Mouse (Mus musculus) ES-Bruce4 (cell line): ENCODE data around the gene Gm42791. TPM values are rescaled to one million over a fixed set of nuclear protein-coding genes. Genes with fewer than 3 reads are reported as not detected.
A peak's percentile ranks its signal among the peaks of the same experiment; 100 is the strongest.

Source experiments
- H3K27ac ChIP-seq: 2 replicates; pipeline ENCODE4 v1.5.1; 2012; ENCODE audit warnings: low read length, inconsistent platforms; ENCODE audit not compliant: insufficient read depth
- H3K27me3 ChIP-seq: 2 replicates; pipeline ENCODE4 v1.6.1; 2012; ENCODE audit warnings: mild to moderate bottlenecking, low read length, inconsistent platforms; ENCODE audit not compliant: control insufficient read depth, poor library complexity, insufficient read depth, severe bottlenecking
- H3K36me3 ChIP-seq: 2 replicates; pipeline ENCODE4 v1.6.1; 2012; ENCODE audit warnings: inconsistent platforms, mild to moderate bottlenecking, low read length, moderate library complexity; ENCODE audit not compliant: control insufficient read depth, poor library complexity, insufficient read depth, severe bottlenecking
- H3K4me1 ChIP-seq: one replicate; pipeline ENCODE4 v1.8.1; 2011; ENCODE audit warnings: low read length; ENCODE audit not compliant: control insufficient read depth, insufficient read depth
- H3K4me3 ChIP-seq: 2 replicates; pipeline ENCODE4 v1.5.1; 2011; ENCODE audit warnings: low read depth, mild to moderate bottlenecking, low read length
- H3K9ac ChIP-seq: 2 replicates; pipeline ENCODE4 v1.6.1; 2012; ENCODE audit warnings: low read depth, mild to moderate bottlenecking, inconsistent platforms; ENCODE audit not compliant: poor library complexity, severe bottlenecking
- H3K9me3 ChIP-seq: replicated peaks from 2 replicates; pipeline ENCODE4 v1.6.1; 2012; ENCODE audit warnings: mild to moderate bottlenecking, low read length, inconsistent platforms; ENCODE audit not compliant: control insufficient read depth, poor library complexity, insufficient read depth, severe bottlenecking
- CTCF ChIP-seq: IDR thresholded peaks from one replicate; pipeline ENCODE4 v1.8.1; 2011; ENCODE audit warnings: low read depth, low read length
- EP300 ChIP-seq: IDR thresholded peaks from 2 replicates; pipeline ENCODE4 v1.6.1; 2011; ENCODE audit warnings: low read depth, low read length; ENCODE audit not compliant: insufficient read depth
- POLR2A ChIP-seq: IDR thresholded peaks from one replicate; pipeline ENCODE4 v1.8.1; 2011; ENCODE audit warnings: low read length; ENCODE audit not compliant: insufficient read depth
- polyA plus RNA-seq: library from polyadenylated mRNA; stranded (reverse); fragments of >200 nt; gene quantifications from 2 replicates; pipeline ENCODE4 v1.2.4, GENCODE M21; 2011; ENCODE audit warnings: low read depth; ENCODE audit not compliant: missing spikeins, insufficient read depth, insufficient read length

The Gm42791 gene
- polyA plus RNA-seq, 1 experiment = 4.8 TPM

DNA sequence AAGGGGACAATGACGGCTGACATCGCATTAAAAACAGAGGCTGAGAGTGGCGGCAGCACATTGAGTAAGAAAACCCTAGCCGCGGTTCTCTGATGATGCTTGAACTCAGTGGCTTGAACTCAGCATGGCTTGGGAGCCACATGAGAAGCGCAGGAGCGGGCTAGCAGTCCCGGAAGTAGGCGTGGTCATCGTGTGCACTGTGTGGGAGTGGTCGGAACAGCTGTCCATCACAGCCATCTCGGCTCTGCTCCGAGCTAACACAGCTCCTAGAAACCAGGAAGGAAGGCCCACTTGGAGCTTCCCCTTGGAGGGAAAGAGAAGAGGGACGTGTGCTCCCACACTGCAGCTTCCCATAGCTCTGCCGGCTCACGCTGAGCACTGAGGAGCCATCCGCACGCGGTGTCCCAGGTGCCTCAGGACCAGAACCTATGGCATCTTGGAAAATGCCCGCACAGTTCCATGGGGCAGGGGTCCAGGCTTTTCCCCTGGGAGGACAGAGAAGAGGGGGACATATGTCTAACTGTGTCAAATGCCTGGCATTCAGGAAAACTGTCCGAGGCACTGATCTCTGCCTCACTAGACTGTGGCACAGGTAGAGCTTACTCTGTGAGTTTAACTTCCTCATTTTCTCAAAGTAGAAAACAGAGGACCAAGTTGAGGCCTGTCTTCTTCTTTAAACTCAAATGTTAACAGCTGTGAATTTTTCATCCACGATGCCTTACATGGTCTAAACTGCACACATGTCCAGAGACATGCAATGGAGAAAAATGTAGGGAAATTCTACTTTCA lies 108.9 kb downstream of the Gm42791 start:
- Histone ChIP-seq H3K9ac (no peak overlapping the region), H3K9me3 (no peaks in the 10 kb centered on the region), H3K4me1 (no peaks in the 10 kb centered on the region), H3K27ac (no peak overlapping the region), H3K4me3 (peak overlapping the region; percentile 49), H3K27me3 (no peaks in the 10 kb centered on the region), H3K36me3 (no peaks in the 10 kb centered on the region)
- TF ChIP-seq POLR2A = peak; percentile 10
- no peak for TF ChIP-seq EP300

DNA sequence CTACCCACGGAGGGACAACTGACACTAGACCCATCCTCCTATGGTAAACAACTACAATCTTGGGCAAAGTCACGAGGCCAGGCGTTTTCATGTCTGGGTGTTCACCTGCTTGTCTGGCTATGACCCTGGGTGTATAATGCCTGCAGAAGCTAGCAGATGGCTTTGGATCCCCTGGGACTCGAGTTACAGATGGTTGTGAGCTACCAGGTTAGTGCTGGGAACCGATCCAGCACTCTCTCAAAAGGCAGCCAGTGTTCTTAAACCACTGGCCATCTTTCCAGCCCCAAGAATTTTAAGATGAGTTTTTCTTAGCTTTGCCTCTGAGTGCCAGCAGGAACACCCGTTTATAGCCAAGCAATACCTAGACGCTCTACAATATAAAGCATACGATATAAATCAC lies 111.3 kb downstream of the Gm42791 start:
- Histone ChIP-seq H3K9me3 (no peaks in the 10 kb centered on the region), H3K9ac (no peak overlapping the region), H3K4me3 (no peak overlapping the region), H3K4me1 (no peaks in the 10 kb centered on the region), H3K27me3 (no peaks in the 10 kb centered on the region), H3K36me3 (no peaks in the 10 kb centered on the region), H3K27ac (no peak overlapping the region)
- TF ChIP-seq CTCF = no peak

DNA sequence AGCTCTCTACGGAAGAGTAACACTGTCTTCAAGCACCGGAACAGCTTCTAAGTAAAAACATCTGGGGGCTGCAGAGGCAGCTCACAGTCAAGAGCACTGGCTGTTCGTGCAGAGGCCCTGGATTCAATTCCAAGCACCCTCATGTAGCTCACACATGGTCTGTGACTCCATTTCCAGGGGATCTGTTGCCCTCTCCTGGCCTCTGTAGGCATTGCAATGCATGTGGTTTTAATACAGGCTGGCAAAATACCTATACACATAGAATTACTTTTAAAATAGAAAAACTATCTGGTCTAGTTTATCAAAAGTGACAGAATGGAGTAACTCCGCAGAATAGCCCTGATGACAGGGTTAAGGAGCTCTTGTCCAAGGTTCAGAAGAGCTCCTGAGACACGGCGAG lies 115.7 kb downstream of the Gm42791 start:
- H3K9me3 ChIP-seq = no peaks in the 10 kb centered on the region
- TF ChIP-seq POLR2A (no peak), CTCF (peak; percentile 48)
- no peak overlapping the region for H3K4me3 ChIP-seq
- no peaks in the 10 kb centered on the region for H3K36me3 ChIP-seq
- H3K27me3 ChIP-seq = no peaks in the 10 kb centered on the region
- H3K9ac ChIP-seq = no peak overlapping the region
- H3K27ac ChIP-seq = no peak overlapping the region
- H3K4me1 ChIP-seq = no peaks in the 10 kb centered on the region

DNA sequence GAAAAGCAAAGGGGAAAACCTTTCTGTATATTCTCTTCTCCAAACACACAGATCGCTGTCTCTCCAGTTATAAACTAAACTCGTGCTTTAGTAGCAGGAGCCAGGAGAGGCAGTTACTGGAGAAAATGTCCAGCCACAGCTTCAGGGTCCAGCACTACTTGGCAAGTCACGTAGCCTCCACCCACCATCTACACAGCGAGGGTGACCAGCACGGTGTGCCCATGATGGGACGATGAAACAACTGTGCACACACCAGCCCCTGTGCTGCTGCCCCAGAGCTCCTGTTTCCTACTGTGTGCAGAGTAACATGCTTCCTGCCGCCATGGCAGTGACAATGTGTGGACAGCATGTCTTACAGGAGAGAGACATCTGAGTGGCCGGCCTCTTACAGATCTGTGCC lies 121.8 kb downstream of the Gm42791 start:
- Histone ChIP-seq H3K27ac (no peak overlapping the region), H3K27me3 (no peaks in the 10 kb centered on the region), H3K4me1 (peaks cover 4% of the 10 kb centered on the region), H3K9me3 (no peaks in the 10 kb centered on the region), H3K9ac (no peak overlapping the region), H3K36me3 (no peaks in the 10 kb centered on the region), H3K4me3 (no peak overlapping the region)
- no peak for TF ChIP-seq EP300
- TF ChIP-seq POLR2A = no peak

DNA sequence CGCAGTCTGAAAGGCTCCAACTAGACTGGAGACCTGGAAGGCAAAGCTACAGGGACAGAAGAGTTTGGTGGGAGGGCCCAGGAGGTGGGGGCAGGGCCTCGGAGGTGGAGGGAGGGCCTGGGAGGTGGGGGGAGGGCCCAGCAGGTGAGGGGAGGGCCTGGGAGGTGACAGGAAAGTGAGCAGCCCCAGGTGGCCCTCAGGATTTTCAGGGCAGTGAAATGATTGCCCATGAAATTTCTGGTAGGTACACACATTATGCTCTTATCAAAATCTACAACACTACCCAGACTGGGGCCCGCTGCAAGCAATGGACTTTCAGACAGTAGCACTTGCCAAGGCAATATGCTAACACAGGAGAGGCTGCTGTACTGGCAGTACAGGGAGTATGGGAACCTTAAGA lies 125.4 kb downstream of the Gm42791 start:
- H3K4me3 ChIP-seq = no peak overlapping the region
- TF ChIP-seq CTCF = no peak
- no peak for TF ChIP-seq EP300
- TF ChIP-seq POLR2A = no peak
- H3K27ac ChIP-seq = no peak overlapping the region
- H3K9ac ChIP-seq = no peak overlapping the region
- H3K27me3 ChIP-seq = no peaks in the 10 kb centered on the region
- H3K36me3 ChIP-seq = no peaks in the 10 kb centered on the region
- H3K4me1 ChIP-seq = peaks cover 4% of the 10 kb centered on the region
- H3K9me3 ChIP-seq = no peaks in the 10 kb centered on the region

DNA sequence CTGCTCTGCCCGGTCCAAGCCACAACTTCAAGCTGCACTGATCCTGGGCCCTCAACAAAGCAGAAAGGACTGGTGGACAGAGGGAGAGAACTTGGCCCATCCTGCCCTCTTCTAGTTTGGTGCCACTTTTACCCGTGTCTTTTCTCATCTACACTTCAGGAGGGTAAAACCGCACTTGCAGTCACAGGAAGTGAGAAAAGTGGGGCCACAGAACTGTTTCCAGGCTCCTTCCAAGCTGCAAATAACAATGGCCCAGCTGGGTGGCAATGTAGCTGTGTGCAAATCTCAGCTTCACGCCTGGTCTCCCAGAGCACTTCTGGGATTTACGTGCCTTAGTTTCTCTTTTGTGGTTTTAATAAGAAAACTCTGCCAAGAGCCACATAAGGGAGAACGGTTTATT lies 127.2 kb downstream of the Gm42791 start:
- H3K27me3 ChIP-seq = no peaks in the 10 kb centered on the region
- no peaks in the 10 kb centered on the region for H3K9me3 ChIP-seq
- H3K27ac ChIP-seq = no peak overlapping the region
- no peaks in the 10 kb centered on the region for H3K36me3 ChIP-seq
- no peak overlapping the region for H3K9ac ChIP-seq
- TF ChIP-seq CTCF (no peak), POLR2A (no peak), EP300 (no peak)
- no peak overlapping the region for H3K4me3 ChIP-seq
- H3K4me1 ChIP-seq = peaks cover 4% of the 10 kb centered on the region
